8 mouse cellular contexts compared by ENCODE assay signal in the genomic region with DNA sequence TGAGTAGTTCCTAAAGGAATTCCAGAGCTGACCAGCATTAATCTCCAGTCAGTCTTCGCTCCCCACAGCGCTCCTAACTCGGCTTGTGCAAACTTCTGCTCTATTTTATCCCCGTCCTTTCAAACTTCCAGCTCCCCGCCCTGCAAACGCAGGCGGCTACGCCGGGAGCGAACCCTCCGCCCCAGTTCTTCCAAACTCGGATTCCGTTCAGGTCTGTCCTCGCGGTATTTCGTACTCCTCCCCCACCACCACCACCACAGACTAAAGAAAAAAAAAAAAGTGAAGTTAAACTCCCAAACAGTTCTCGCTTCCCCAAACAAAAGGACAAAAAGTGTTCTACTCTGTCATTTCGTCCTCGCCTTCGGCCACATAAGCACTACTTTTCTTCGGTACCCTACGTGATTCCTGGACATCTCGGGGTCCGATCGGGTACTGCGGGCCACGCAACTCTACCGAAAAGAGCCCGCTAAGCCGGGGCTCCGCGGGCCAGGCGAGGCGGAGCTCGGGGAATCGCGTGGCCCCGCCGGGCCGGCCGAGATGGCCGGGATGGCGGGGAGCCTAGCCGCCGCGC. TPM values are rescaled to one million over a fixed set of nuclear protein-coding genes. Genes with fewer than 3 reads are reported as not detected.
A peak's percentile ranks its signal among the peaks of the same experiment; 100 is the strongest.
DNase-seq lines count a peak whose midpoint lies in the region; ATAC-seq lines count a peak whose summit lies in the region.

No protein-coding gene starts in this region.

- no peaks in the 10 kb centered on the region for H3K9me3 ChIP-seq in lung, embryonic 16.5 days (ENCODE audit: control insufficient read depth, low read length)

- no peaks in the 10 kb centered on the region for H3K27me3 ChIP-seq in lung, embryonic 16.5 days (ENCODE audit: control insufficient read depth, insufficient read depth, low read depth, low read length)

- peak; percentile 17; the same call in 1 of the 2 replicates for ATAC-seq in lung, embryonic 16.5 days (ENCODE audit: low read depth)
- peak; percentile 51 for ATAC-seq in neutrophil, adult 5-6 weeks (ENCODE audit: extremely low read depth, insufficient number of reproducible peaks, low FRiP score, poor library complexity, severe bottlenecking)

- peaks cover 9% of the 10 kb centered on the region for H3K4me1 ChIP-seq in lung, embryonic 16.5 days (replicated peaks; ENCODE audit: control insufficient read depth, insufficient read depth, low read length)

- WGBS in lung, embryonic 16.5 days: 0% methylated on average over 41 of the region's 46 CpGs

- peak overlapping the region; percentile 99 for H3K9ac ChIP-seq in lung, embryonic 16.5 days (ENCODE audit: low read length)

- H3K4me2 ChIP-seq in lung, embryonic 16.5 days (ENCODE audit: low read depth, low read length): peak overlapping the region; percentile 53

- peak; percentile 91 for DNase-seq in 3T3-L1 (ENCODE audit: low read depth, low spot score)
- DNase-seq in R1 (ENCODE audit: low read depth, low spot score): peak; percentile 85
- peak; percentile 77 for DNase-seq in embryo, embryonic 10.5 days (ENCODE audit: low spot score)
- peak; percentile 79 to 84 for DNase-seq in heart, adult 18-20 months
- peak; percentile 74 for DNase-seq in kidney, adult 18-20 months
- peak; percentile 50 to 55 for DNase-seq in thymus, postnatal 36 days

- H3K36me3 ChIP-seq in lung, embryonic 16.5 days (ENCODE audit: control insufficient read depth, insufficient read depth, low read length): no peaks in the 10 kb centered on the region

- peak overlapping the region; percentile 99 for H3K27ac ChIP-seq in lung, embryonic 16.5 days (ENCODE audit: low read length)

- peak overlapping the region; percentile 96 for H3K4me3 ChIP-seq in lung, embryonic 16.5 days (ENCODE audit: low read length)

RNA-seq across cellular contexts. Expression of a gene that starts 1.6 kb away (rescaled TPM):
- total RNA-seq in heart, adult 18-20 months (2021): 100 to 1,000 TPM; 490 to 493 TPM
- 34.5 and 37.0 TPM in 2 replicates for polyA plus RNA-seq in lung, embryonic 16.5 days (2015; fragmentation: Nextera tagmentation; extraction: Ambion mirVana)
- total RNA-seq in neutrophil, adult 5-6 weeks (2017): 76.5 and 81.4 TPM in 2 replicates

Comparison
In these comparisons a context has a peak if more than half of its experiments do, and no peak if none do; other contexts are left out.
1. Peak in every context shown above with its lines: DNase-seq, ATAC-seq, H3K4me3 ChIP-seq and H3K27ac ChIP-seq.